Comparison of ENCODE assay signal across 8 mouse cellular contexts in the genomic region with DNA sequence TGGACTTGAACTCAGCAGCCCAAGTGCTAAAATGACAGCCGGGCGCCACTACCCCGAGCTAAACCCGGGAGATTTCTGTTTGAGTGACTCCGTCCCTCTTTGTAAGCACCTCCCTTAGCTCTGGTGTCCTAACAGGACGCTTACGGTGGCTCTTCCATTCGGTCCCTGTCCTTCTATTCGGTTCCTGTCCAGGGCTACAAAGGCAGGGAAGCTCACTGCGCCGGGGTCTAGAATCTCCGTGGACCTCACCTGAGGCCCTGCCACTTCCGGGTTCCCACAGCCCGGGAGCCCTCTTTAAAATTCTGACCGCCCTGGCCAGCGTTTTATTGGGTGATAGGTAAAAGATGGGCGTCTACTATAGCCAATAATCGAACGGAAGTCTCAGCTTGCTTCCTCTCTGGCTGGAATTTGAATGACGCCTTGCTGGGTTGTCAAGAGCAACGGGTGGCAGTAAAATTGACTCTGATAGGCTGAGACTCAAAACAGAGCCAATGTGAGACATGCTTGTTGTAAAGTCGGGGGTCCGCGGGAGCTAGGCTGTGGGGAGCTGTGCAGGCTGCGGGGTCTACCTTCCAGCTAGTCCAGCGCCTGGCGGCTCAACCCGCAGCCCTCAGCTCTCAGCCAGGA. TPM values are rescaled to one million over a fixed set of nuclear protein-coding genes. Genes with fewer than 3 reads are reported as not detected.
DNase-seq lines count a peak whose midpoint lies in the region; ATAC-seq and TF ChIP-seq lines count a peak whose summit lies in the region.

A gene (minus strand): TSS at position 295 of the 627 bp plus-strand sequence.
A gene (plus strand): TSS at position 494 of the 627 bp plus-strand sequence.

- H3K4me1 ChIP-seq in hindbrain, embryonic 10.5 days (replicated peaks) = peaks cover 22% of the 10 kb centered on the region
- H3K4me1 ChIP-seq in lung, postnatal 0 days (ENCODE audit: insufficient read depth, low read depth, low read length) = peaks cover 14% of the 10 kb centered on the region; the same call in 1 of the 2 replicates

- peak within 1 kb of the TSS; percentile 73 for H3K4me3 ChIP-seq in hindbrain, embryonic 10.5 days
- peak within 1 kb of the TSS; percentile 68 for H3K4me3 ChIP-seq in lung, postnatal 0 days (ENCODE audit: low read depth, low read length)

- TF ChIP-seq EP300 in lung, postnatal 0 days (IDR thresholded peaks at IDR 0.05) = no peak

- DNase-seq in MN1 (ENCODE audit: low spot score) = peak; percentile 98
- DNase-seq in cerebellum, adult 9-10 months = peak; percentile 99
- DNase-seq in hindbrain, embryonic 10.5 days (ENCODE audit: low spot score) = peak; percentile 99
- peak; percentile 98 for DNase-seq in layer of hippocampus, adult 9-11 months
- peak; percentile 98 for DNase-seq in lung, postnatal 0 days (ENCODE audit: low spot score)
- DNase-seq in ovary, postnatal 14 days (ENCODE audit: low spot score) = peak; percentile 98
- peak; percentile 93 for DNase-seq in thymus, postnatal 14 days

- H3K36me3 ChIP-seq in hindbrain, embryonic 10.5 days = peaks cover 70% of the 10 kb centered on the region
- 0 out of 2 replicates have a peak, but pooled peaks cover 4% of the 10 kb centered on the region for H3K36me3 ChIP-seq in lung, postnatal 0 days (ENCODE audit: insufficient read depth, low read length)

- peak; percentile 99 for ATAC-seq in frontal cortex, adult (ENCODE audit: low TSS enrichment)
- peak; percentile 98 for ATAC-seq in lung, postnatal 0 days

- H3K9ac ChIP-seq in lung, postnatal 0 days (replicated peaks; ENCODE audit: low read depth) = peak within 1 kb of the TSS; percentile 48

- TF ChIP-seq CTCF in lung, postnatal 0 days (IDR thresholded peaks at IDR 0.05) = no peak

- under 1% methylated on average over 28 of the region's 28 CpGs for WGBS in hindbrain, embryonic 10.5 days
- WGBS in lung, postnatal 0 days = under 1% methylated on average over 28 of the region's 28 CpGs

- H3K27ac ChIP-seq in hindbrain, embryonic 10.5 days = peak within 1 kb of the TSS; percentile 89
- 0 out of 2 replicates have a peak within 1 kb of the TSS, but pooled peaks have one; percentile 23 for H3K27ac ChIP-seq in lung, postnatal 0 days (ENCODE audit: low read length)

- no peaks in the 10 kb centered on the region for H3K9me3 ChIP-seq in hindbrain, embryonic 10.5 days
- H3K9me3 ChIP-seq in lung, postnatal 0 days (ENCODE audit: low read length) = no peaks in the 10 kb centered on the region

- H3K27me3 ChIP-seq in hindbrain, embryonic 10.5 days (ENCODE audit: insufficient read depth, poor library complexity, severe bottlenecking) = no peaks in the 10 kb centered on the region
- no peaks in the 10 kb centered on the region for H3K27me3 ChIP-seq in lung, postnatal 0 days (replicated peaks; ENCODE audit: insufficient read depth, low read length)

- H3K4me2 ChIP-seq in lung, postnatal 0 days (replicated peaks; ENCODE audit: low read depth, low read length) = peak within 1 kb of the TSS; percentile 59

RNA-seq across cellular contexts. Expression of the first gene that starts in this region (rescaled TPM):
- 25.3 and 28.7 TPM in 2 replicates for polyA plus RNA-seq in hindbrain, embryonic 10.5 days (2016; fragmentation: Nextera tagmentation; extraction: Ambion mirVana)
- 10.5 and 11.1 TPM in 2 replicates for polyA plus RNA-seq in lung, postnatal 0 days (2015; fragmentation: Nextera tagmentation; extraction: Ambion mirVana)

RNA-seq across cellular contexts. Expression of the second gene that starts in this region (rescaled TPM):
- polyA plus RNA-seq in hindbrain, embryonic 10.5 days (2016; fragmentation: Nextera tagmentation; extraction: Ambion mirVana) = 58.6 and 59.7 TPM in 2 replicates
- polyA plus RNA-seq in lung, postnatal 0 days (2015; fragmentation: Nextera tagmentation; extraction: Ambion mirVana) = 10.7 and 14.3 TPM in 2 replicates

Comparison
In these comparisons a context has a peak if more than half of its experiments do, and no peak if none do; other contexts are left out.
1. Peak in every context shown above with its lines: DNase-seq, ATAC-seq, H3K4me3 ChIP-seq and H3K27ac ChIP-seq.